ENCODE assay signal across 8 mouse cellular contexts in genomic region chr3:37641796-37642680, GRCm38 (mm10). TPM values are rescaled to one million over a fixed set of nuclear protein-coding genes. Genes with fewer than 3 reads are reported as not detected.
A peak's percentile ranks its signal among the peaks of the same experiment; 100 is the strongest.
DNase-seq lines count a peak whose midpoint lies in the region; ATAC-seq lines count a peak whose summit lies in the region.

No protein-coding gene starts in this region.

- peaks cover 5% of the 10 kb centered on the region; the same call in 1 of the 2 replicates for H3K27me3 ChIP-seq in forebrain, embryonic 12.5 days
- H3K27me3 ChIP-seq in hindbrain, embryonic 16.5 days (replicated peaks; ENCODE audit: control insufficient read depth, insufficient read depth, low read length), result no peaks in the 10 kb centered on the region
- peaks cover 29% of the 10 kb centered on the region for H3K27me3 ChIP-seq in liver, embryonic 13.5 days

- H3K27ac ChIP-seq in forebrain, embryonic 12.5 days, result peak overlapping the region; percentile 26; the same call in 1 of the 2 replicates
- no peak overlapping the region for H3K27ac ChIP-seq in hindbrain, embryonic 16.5 days (ENCODE audit: low read depth, low read length)
- H3K27ac ChIP-seq in liver, embryonic 13.5 days, result no peak overlapping the region

- peak; percentile 24 for DNase-seq in CD4-positive, CD25-positive, alpha-beta regulatory T cell, adult 2 months (ENCODE audit: low read depth, low spot score)
- no peak for DNase-seq in liver, embryonic 13.5 days
- DNase-seq in embryo, embryonic 10 days (ENCODE audit: low spot score), result no peak
- no peak for DNase-seq in ovary, postnatal 14 days (ENCODE audit: low spot score)
- DNase-seq in ovary, postnatal 36 days (ENCODE audit: low spot score), result no peak

- WGBS in forebrain, embryonic 12.5 days, result 46% methylated on average over 20 of the region's 20 CpGs
- 34% methylated on average over 20 of the region's 20 CpGs for WGBS in hindbrain, embryonic 16.5 days
- 58% methylated on average over 20 of the region's 20 CpGs for WGBS in liver, embryonic 13.5 days (ENCODE audit: insufficient replicate concordance)

- H3K4me1 ChIP-seq in forebrain, embryonic 12.5 days, result peaks cover 25% of the 10 kb centered on the region
- H3K4me1 ChIP-seq in hindbrain, embryonic 16.5 days (ENCODE audit: control insufficient read depth, insufficient read depth, low read depth, low read length), result peaks cover 9% of the 10 kb centered on the region
- H3K4me1 ChIP-seq in liver, embryonic 13.5 days (replicated peaks), result peaks cover 50% of the 10 kb centered on the region

- H3K9me3 ChIP-seq in forebrain, embryonic 12.5 days, result no peaks in the 10 kb centered on the region
- no peaks in the 10 kb centered on the region for H3K9me3 ChIP-seq in hindbrain, embryonic 16.5 days (ENCODE audit: control insufficient read depth, low read length)
- no peaks in the 10 kb centered on the region for H3K9me3 ChIP-seq in liver, embryonic 13.5 days (replicated peaks)

- H3K4me2 ChIP-seq in forebrain, embryonic 12.5 days, result peak overlapping the region; percentile 78
- peak overlapping the region; percentile 82 for H3K4me2 ChIP-seq in hindbrain, embryonic 16.5 days (ENCODE audit: low read length)
- peak overlapping the region; percentile 98 for H3K4me2 ChIP-seq in liver, embryonic 13.5 days

- H3K4me3 ChIP-seq in forebrain, embryonic 12.5 days (replicated peaks), result peak overlapping the region; percentile 81
- H3K4me3 ChIP-seq in hindbrain, embryonic 16.5 days (ENCODE audit: low read length), result peak overlapping the region; percentile 86
- H3K4me3 ChIP-seq in liver, embryonic 13.5 days (replicated peaks), result peak overlapping the region; percentile 76

- peaks cover 21% of the 10 kb centered on the region for H3K36me3 ChIP-seq in forebrain, embryonic 12.5 days (replicated peaks)
- H3K36me3 ChIP-seq in hindbrain, embryonic 16.5 days (ENCODE audit: control insufficient read depth, insufficient read depth, low read length), result peaks cover 2% of the 10 kb centered on the region
- peaks cover 17% of the 10 kb centered on the region for H3K36me3 ChIP-seq in liver, embryonic 13.5 days

- no peak for ATAC-seq in CD4-positive, CD25-positive, alpha-beta regulatory T cell, adult 4 months
- ATAC-seq in forebrain, embryonic 12.5 days (ENCODE audit: low FRiP score), result no peak
- ATAC-seq in hindbrain, embryonic 16.5 days, result no peak
- ATAC-seq in liver, embryonic 13.5 days (ENCODE audit: low read depth), result no peak

- H3K9ac ChIP-seq in forebrain, embryonic 12.5 days, result peak overlapping the region; percentile 84; the same call in 1 of the 2 replicates
- no peak overlapping the region; the same call in 1 of the 2 replicates for H3K9ac ChIP-seq in hindbrain, embryonic 16.5 days (ENCODE audit: low read depth, low read length)
- H3K9ac ChIP-seq in liver, embryonic 13.5 days, result no peak overlapping the region

RNA-seq across cellular contexts. Expression of gene Spry1, which starts 2.3 kb away (rescaled TPM):
- polyA plus RNA-seq in CD4-positive, CD25-positive, alpha-beta regulatory T cell, adult 4 months (2017; shearing (Covaris generic)), result 10 to 100 TPM in 1 of 2 experiments, 1 to 10 TPM in 1; 9.2 to 11.5 TPM
- 13.5 and 13.7 TPM in 2 replicates for polyA plus RNA-seq in forebrain, embryonic 12.5 days (2016; fragmentation: Nextera tagmentation; extraction: Ambion mirVana)
- 6.4 and 6.9 TPM in 2 replicates for polyA plus RNA-seq in hindbrain, embryonic 16.5 days (2015; fragmentation: Nextera tagmentation; extraction: Ambion mirVana)
- 2.0 and 2.4 TPM in 2 replicates for polyA plus RNA-seq in liver, embryonic 13.5 days (2015; fragmentation: Nextera tagmentation; extraction: Ambion mirVana)
